Mouse (Mus musculus) hindlimb bud, embryonic 11.5 days (tissue): ENCODE measurements around the gene 4930455H04Rik.

ENCODE experiments used
- DNase-seq: peaks from one replicate; pipeline ENCODE4 v3.0.0-alpha.2; 2012; ENCODE audit warnings: low read depth, low spot score; ENCODE audit errors: extremely low spot score

The 4930455H04Rik gene

GRCm38 (mm10) chr3:117025421-117025820 lies 57.4 kb downstream of the 4930455H04Rik start:
- no peak for DNase-seq
